Mouse (Mus musculus) heart, embryonic 14.5 days (tissue): Measurements from ENCODE around the gene Csrnp3. TPM values are rescaled to one million over a fixed set of nuclear protein-coding genes. Genes with fewer than 3 reads are reported as not detected.
"Not testable (repeated sequence)": the region's sequence is repeated elsewhere in the genome, so short reads cannot be mapped to it uniquely, and the experiment has no call there.

Experiments
- ATAC-seq: fragments of 200-750 bp; cut with Nextera tagmentation; 2 replicates; pipeline ENCODE4 v1.8.0; 2017; ENCODE audit warnings: low read depth, moderate TSS enrichment; ENCODE audit not compliant: insufficient number of reproducible peaks, insufficient read depth, low FRiP score
- H3K27ac ChIP-seq, 2 experiments: fragments of 200-500 bp in 1 of 2; fragments of 300-500 bp in 1 of 2; sonication (generic) in 1 of 2; replicated peaks in 1 of 2; 2 replicates each; pipeline ENCODE4 v1.5.1; 2012 to 2014; ENCODE audit warnings: low read depth in 2 of 2, low read length in 2 of 2, control low read depth in 1 of 2, mild to moderate bottlenecking in 1 of 2, mixed read lengths in 1 of 2; ENCODE audit not compliant: control insufficient read depth in 1 of 2, insufficient read depth in 1 of 2
- H3K27me3 ChIP-seq: fragments of 300-500 bp; sonication (generic); 2 replicates; pipeline ENCODE4 v1.6.1; 2014; ENCODE audit warnings: mild to moderate bottlenecking, low read length, control low read depth; ENCODE audit not compliant: control insufficient read depth, insufficient read depth
- H3K36me3 ChIP-seq: fragments of 300-500 bp; sonication (generic); 2 replicates; pipeline ENCODE4 v1.6.1; 2014; ENCODE audit warnings: mild to moderate bottlenecking, control low read depth, low read length, mixed read lengths; ENCODE audit not compliant: control insufficient read depth, insufficient read depth
- H3K4me1 ChIP-seq, 2 experiments: fragments of 200-500 bp in 1 of 2; fragments of 300-500 bp in 1 of 2; sonication (generic) in 1 of 2; 2 replicates each; pipeline ENCODE4 v1.6.1; 2012 to 2014; ENCODE audit warnings: low read length in 2 of 2, control low read depth in 1 of 2, mixed read lengths in 1 of 2; ENCODE audit not compliant: control insufficient read depth in 2 of 2, insufficient read depth in 2 of 2
- H3K4me2 ChIP-seq: fragments of 300-500 bp; sonication (generic); 2 replicates; pipeline ENCODE4 v1.6.1; 2014; ENCODE audit warnings: mild to moderate bottlenecking, low read length
- H3K4me3 ChIP-seq, 2 experiments: fragments of 200-500 bp in 1 of 2; fragments of 300-500 bp in 1 of 2; sonication (generic) in 1 of 2; 2 replicates each; pipeline ENCODE4 v1.5.1; 2012 to 2014; ENCODE audit warnings: low read length in 2 of 2, mild to moderate bottlenecking in 2 of 2, control low read depth in 1 of 2, low read depth in 1 of 2, moderate library complexity in 1 of 2; ENCODE audit not compliant: control insufficient read depth in 1 of 2, insufficient read depth in 1 of 2
- H3K9ac ChIP-seq: fragments of 300-500 bp; sonication (generic); 2 replicates; pipeline ENCODE4 v1.6.1; 2014; ENCODE audit warnings: mild to moderate bottlenecking, low read length
- H3K9me3 ChIP-seq: fragments of 300-500 bp; sonication (generic); 2 replicates; pipeline ENCODE4 v1.6.1; 2016; ENCODE audit warnings: low read length, control low read depth; ENCODE audit not compliant: control insufficient read depth
- WGBS: fragments of 180-500 bp; shearing (Covaris S2); extraction: QIAGEN DNeasy Blood & Tissue Kit; methylation state at CpG from one replicate; pipeline ENCODE4 v1.1.7; 2014; 5-methylcytosine and 5-hydroxymethylcytosine counted together
- polyA plus RNA-seq: library from polyadenylated mRNA; unstranded; fragments of >200 nt; fragmentation: Nextera tagmentation; extraction: Ambion mirVana; gene quantifications from 2 replicates; pipeline ENCODE4 v1.2.1, GENCODE M21; 2014

Csrnp3 gene
- 0.67 and 1.5 TPM in 2 replicates for polyA plus RNA-seq

- Histone ChIP-seq H3K9ac (peak within 1 kb of the TSS; percentile 54), H3K4me2 (peak within 1 kb of the TSS; percentile 88), H3K27me3 (no peaks in the 10 kb centered on the region), H3K4me1 (no peaks in the 10 kb centered on the region), H3K4me3 (peak within 1 kb of the TSS; percentile 46 to 51), H3K27ac (no peak within 1 kb of the TSS), H3K36me3 (no peaks in the 10 kb centered on the region), H3K9me3 (no peaks in the 10 kb centered on the region)
- 0% methylated on average over 6 of the region's 6 CpGs for WGBS
- ATAC-seq, result no peak
Observed at GRCm38 (mm10) chr2:65845551-65845950, at the start of gene Csrnp3. Csrnp3 (plus strand) TSS chr2:65845767.

- 69% methylated on average over 1 of the region's 1 CpGs for WGBS
- Histone ChIP-seq H3K9me3 (peaks cover 4% of the 10 kb centered on the region), H3K27ac (no peak overlapping the region), H3K27me3 (no peaks in the 10 kb centered on the region), H3K4me3 (no peak overlapping the region), H3K36me3 (no peaks in the 10 kb centered on the region), H3K9ac (no peak overlapping the region), H3K4me2 (no peak overlapping the region), H3K4me1 (no peaks in the 10 kb centered on the region)
- ATAC-seq, result no peak
Observed at GRCm38 (mm10) chr2:65801054-65801709, 44.4 kb upstream of the Csrnp3 start.

DNA sequence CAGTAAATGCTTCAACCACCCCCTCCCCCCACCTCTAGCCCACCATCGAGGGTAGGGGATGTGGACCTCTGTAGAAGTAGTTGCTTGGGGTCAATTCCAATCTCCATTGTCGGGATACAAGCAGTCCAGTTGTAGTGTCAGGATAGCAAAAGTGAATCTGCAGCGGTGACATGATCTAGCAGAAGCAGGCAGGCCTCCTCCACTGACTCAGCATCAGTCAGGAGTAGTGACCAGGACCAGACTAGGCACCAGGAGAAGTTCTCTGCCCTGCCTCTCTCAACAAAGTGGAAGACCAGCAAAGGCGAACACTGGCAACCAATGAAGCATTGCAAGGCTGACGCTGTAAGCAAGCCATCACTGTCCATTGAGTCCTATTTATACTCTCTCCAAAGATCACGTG lies 39.0 kb upstream of the Csrnp3 start:
- Histone ChIP-seq H3K9me3 (no peaks in the 10 kb centered on the region), H3K9ac (no peak overlapping the region), H3K36me3 (no peaks in the 10 kb centered on the region), H3K4me1 (no peaks in the 10 kb centered on the region), H3K27me3 (no peaks in the 10 kb centered on the region), H3K27ac (no peak overlapping the region), H3K4me3 (no peak overlapping the region), H3K4me2 (no peak overlapping the region)
- WGBS, result 82% methylated on average over 6 of the region's 6 CpGs
- ATAC-seq, result no peak

- 90% methylated on average over 6 of the region's 6 CpGs for WGBS
- H3K4me1 ChIP-seq, H3K27ac ChIP-seq, H3K4me2 ChIP-seq, H3K27me3 ChIP-seq, H3K4me3 ChIP-seq, H3K9ac ChIP-seq, ATAC-seq, H3K9me3 ChIP-seq, H3K36me3 ChIP-seq: not testable (repeated sequence)
Observed at GRCm38 (mm10) chr2:65811203-65811602, 34.4 kb upstream of the Csrnp3 start.

GRCm38 (mm10) chr2:65818080-65818796 lies 27.3 kb upstream of the Csrnp3 start:
- WGBS, result 38% methylated on average over 20 of the region's 20 CpGs
- ATAC-seq, result peak; percentile 47; the same call in 1 of the 2 replicates
- H3K4me2 ChIP-seq, result peak overlapping the region; percentile 51
- 0 out of 4 replicates have a peak overlapping the region, but pooled peaks of 1 of the 2 experiments have one; percentile 33 for H3K27ac ChIP-seq
- no peaks in the 10 kb centered on the region for H3K27me3 ChIP-seq
- H3K9me3 ChIP-seq, result no peaks in the 10 kb centered on the region
- no peak overlapping the region for H3K9ac ChIP-seq
- no peaks in the 10 kb centered on the region for H3K4me1 ChIP-seq
- H3K36me3 ChIP-seq, result no peaks in the 10 kb centered on the region
- H3K4me3 ChIP-seq, result peak overlapping the region; percentile 22 to 27

GRCm38 (mm10) chr2:65820114-65820769 lies 25.3 kb upstream of the Csrnp3 start:
- H3K36me3 ChIP-seq, result no peaks in the 10 kb centered on the region
- H3K9me3 ChIP-seq, result no peaks in the 10 kb centered on the region
- H3K4me3 ChIP-seq, result no peak overlapping the region
- no peaks in the 10 kb centered on the region for H3K4me1 ChIP-seq
- H3K9ac ChIP-seq, result no peak overlapping the region
- ATAC-seq, result no peak
- H3K4me2 ChIP-seq, result no peak overlapping the region
- H3K27me3 ChIP-seq, result no peaks in the 10 kb centered on the region
- no peak overlapping the region for H3K27ac ChIP-seq
- 80% methylated on average over 4 of the region's 4 CpGs for WGBS

GRCm38 (mm10) chr2:65826314-65826713 lies 19.3 kb upstream of the Csrnp3 start:
- no peaks in the 10 kb centered on the region for H3K9me3 ChIP-seq
- no peak overlapping the region for H3K9ac ChIP-seq
- no peak overlapping the region for H3K4me3 ChIP-seq
- WGBS, result 79% methylated on average over 2 of the region's 2 CpGs
- H3K27ac ChIP-seq, result no peak overlapping the region
- H3K4me2 ChIP-seq, result no peak overlapping the region
- no peaks in the 10 kb centered on the region for H3K27me3 ChIP-seq
- no peak for ATAC-seq
- H3K4me1 ChIP-seq, result no peaks in the 10 kb centered on the region
- H3K36me3 ChIP-seq, result no peaks in the 10 kb centered on the region
